Mouse (Mus musculus): Measurements from ENCODE around the gene Cacul1. TPM values are rescaled to one million over a fixed set of nuclear protein-coding genes. Genes with fewer than 3 reads are reported as not detected.

The Cacul1 gene
- 60.6 and 66.3 TPM in 2 replicates for total RNA-seq (2014; rRNA removed)
- polyA plus RNA-seq (2015; fragmentation: Nextera tagmentation; extraction: Ambion mirVana), result 12.2 and 14.9 TPM in 2 replicates

DNA sequence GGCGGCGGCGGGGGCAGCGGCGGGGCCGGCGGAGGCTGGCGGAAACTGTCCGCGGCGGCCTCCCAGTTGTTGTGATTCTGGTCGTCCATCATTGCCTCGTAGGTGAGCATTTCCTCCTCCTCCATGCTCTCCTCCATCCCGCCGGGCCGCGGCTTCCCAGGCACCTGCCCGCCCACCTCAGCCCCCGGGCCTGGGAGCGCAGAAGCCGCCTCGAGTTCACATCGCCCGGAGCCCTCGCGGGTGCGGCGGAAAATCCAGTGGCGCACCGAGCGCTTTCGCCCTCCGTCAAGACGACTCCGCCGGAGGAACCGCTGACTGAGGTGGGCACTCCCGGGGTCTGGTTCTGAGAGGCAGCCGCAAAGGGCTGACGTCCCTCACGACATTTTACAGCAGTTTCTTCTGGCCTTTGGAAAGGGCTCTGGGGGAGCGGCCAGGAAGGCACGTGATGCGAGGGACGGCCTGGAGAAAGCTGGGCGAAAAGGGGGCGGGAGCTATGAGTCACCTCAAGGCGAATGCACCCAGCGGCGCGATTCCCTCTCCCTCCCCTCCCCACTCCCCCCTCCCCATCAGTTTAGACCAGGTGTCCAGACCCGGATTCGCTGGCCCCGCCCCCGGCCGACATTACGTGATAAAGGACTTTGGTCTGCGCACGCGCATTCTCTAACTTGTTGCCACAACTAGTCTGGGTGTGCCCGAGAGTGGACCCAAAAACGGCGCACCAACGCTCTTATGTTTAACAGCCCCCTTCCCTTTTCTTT lies at the start of gene Cacul1:
Gene Cacul1 (minus strand): TSS at position 444 of the 758 bp plus-strand sequence.
- H3K27ac ChIP-seq (ENCODE audit: low read depth, low read length), result peak within 1 kb of the TSS; percentile 83
- WGBS, result under 1% methylated on average over 57 of the region's 64 CpGs
- H3K9ac ChIP-seq (replicated peaks; ENCODE audit: low read length, poor library complexity, severe bottlenecking), result peak within 1 kb of the TSS; percentile 94
- H3K4me2 ChIP-seq (ENCODE audit: low read depth, low read length, poor library complexity, severe bottlenecking), result peak within 1 kb of the TSS; percentile 76
- peak within 1 kb of the TSS; percentile 99 for H3K4me3 ChIP-seq (ENCODE audit: low read depth, low read length)
- no peaks in the 10 kb centered on the region for H3K36me3 ChIP-seq (ENCODE audit: insufficient read depth, low read length)
- TF ChIP-seq CTCF (IDR thresholded peaks at IDR 0.05), result no peak
- peaks cover 10% of the 10 kb centered on the region for H3K4me1 ChIP-seq (ENCODE audit: insufficient read depth, low read length)
- peak; percentile 99 for DNase-seq (ENCODE audit: low spot score)
- no peaks in the 10 kb centered on the region for H3K27me3 ChIP-seq (ENCODE audit: insufficient read depth, low read length)
- ATAC-seq (ENCODE audit: low FRiP score), result peak; percentile 96
- no peaks in the 10 kb centered on the region for H3K9me3 ChIP-seq (ENCODE audit: low read length)

DNA sequence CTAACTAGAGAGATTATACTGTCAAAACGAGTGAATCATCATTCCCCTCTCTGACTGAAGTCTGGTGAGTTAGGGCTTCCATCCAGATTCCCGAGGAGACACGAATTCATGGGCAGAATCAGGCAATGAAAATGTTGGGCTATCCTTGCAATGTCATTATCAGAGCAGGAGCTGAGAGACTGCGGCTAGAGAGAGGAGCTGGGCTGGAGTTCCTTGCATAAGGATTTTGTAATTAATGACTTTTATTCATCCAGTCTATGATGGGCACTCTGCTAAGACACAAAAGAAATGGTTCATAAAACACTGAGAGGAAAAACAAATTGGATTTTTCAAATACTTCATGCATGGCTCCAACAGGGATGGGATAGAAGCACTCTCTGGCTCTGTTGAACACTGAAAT lies 38.6 kb upstream of the Cacul1 start:
- ATAC-seq (ENCODE audit: low FRiP score) (no peak), DNase-seq (ENCODE audit: low spot score) (no peak)
- no peaks in the 10 kb centered on the region for H3K36me3 ChIP-seq (ENCODE audit: insufficient read depth, low read length)
- H3K27ac ChIP-seq (ENCODE audit: low read depth, low read length), result no peak overlapping the region
- no peak for TF ChIP-seq CTCF (IDR thresholded peaks at IDR 0.05)
- no peaks in the 10 kb centered on the region for H3K27me3 ChIP-seq (ENCODE audit: insufficient read depth, low read length)
- H3K4me3 ChIP-seq (ENCODE audit: low read depth, low read length), result no peak overlapping the region
- no peaks in the 10 kb centered on the region for H3K9me3 ChIP-seq (ENCODE audit: low read length)
- WGBS, result 65% methylated on average over 4 of the region's 4 CpGs
- H3K4me1 ChIP-seq (ENCODE audit: insufficient read depth, low read length), result no peaks in the 10 kb centered on the region
- H3K4me2 ChIP-seq (ENCODE audit: low read depth, low read length, poor library complexity, severe bottlenecking), result no peak overlapping the region
- H3K9ac ChIP-seq (replicated peaks; ENCODE audit: low read length, poor library complexity, severe bottlenecking), result no peak overlapping the region

DNA sequence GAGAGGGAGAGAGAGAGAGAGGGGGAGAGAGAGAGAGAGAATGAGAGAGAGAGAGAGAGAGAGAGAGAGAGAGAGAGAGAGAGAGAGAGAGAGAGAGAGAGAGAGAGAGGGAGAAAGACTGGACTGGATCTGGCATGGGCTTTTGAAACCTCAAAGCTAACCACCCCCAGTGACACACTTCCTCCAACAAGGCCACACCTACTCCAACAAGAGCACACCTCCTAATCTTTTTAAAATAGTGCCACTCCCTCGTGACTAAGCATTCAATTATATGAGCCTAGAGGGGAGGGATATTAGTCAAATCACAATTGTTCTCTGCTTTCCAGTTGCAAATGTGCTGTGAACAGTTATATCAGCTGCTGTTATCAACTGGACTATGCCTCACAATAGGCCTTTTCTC lies 36.2 kb upstream of the Cacul1 start:
- WGBS, result 23% methylated on average over 1 of the region's 1 CpGs
- H3K4me1 ChIP-seq (ENCODE audit: insufficient read depth, low read length), result no peaks in the 10 kb centered on the region
- H3K36me3 ChIP-seq (ENCODE audit: insufficient read depth, low read length), result no peaks in the 10 kb centered on the region
- no peak overlapping the region for H3K4me3 ChIP-seq (ENCODE audit: low read depth, low read length)
- ATAC-seq (ENCODE audit: low FRiP score) (no peak), DNase-seq (ENCODE audit: low spot score) (no peak)
- no peaks in the 10 kb centered on the region; the same call in 1 of the 2 replicates for H3K27me3 ChIP-seq (ENCODE audit: insufficient read depth, low read length)
- no peaks in the 10 kb centered on the region for H3K9me3 ChIP-seq (ENCODE audit: low read length)
- no peak overlapping the region for H3K4me2 ChIP-seq (ENCODE audit: low read depth, low read length, poor library complexity, severe bottlenecking)
- no peak overlapping the region for H3K27ac ChIP-seq (ENCODE audit: low read depth, low read length)
- no peak for TF ChIP-seq CTCF (IDR thresholded peaks at IDR 0.05)
- no peak overlapping the region for H3K9ac ChIP-seq (replicated peaks; ENCODE audit: low read length, poor library complexity, severe bottlenecking)

DNA sequence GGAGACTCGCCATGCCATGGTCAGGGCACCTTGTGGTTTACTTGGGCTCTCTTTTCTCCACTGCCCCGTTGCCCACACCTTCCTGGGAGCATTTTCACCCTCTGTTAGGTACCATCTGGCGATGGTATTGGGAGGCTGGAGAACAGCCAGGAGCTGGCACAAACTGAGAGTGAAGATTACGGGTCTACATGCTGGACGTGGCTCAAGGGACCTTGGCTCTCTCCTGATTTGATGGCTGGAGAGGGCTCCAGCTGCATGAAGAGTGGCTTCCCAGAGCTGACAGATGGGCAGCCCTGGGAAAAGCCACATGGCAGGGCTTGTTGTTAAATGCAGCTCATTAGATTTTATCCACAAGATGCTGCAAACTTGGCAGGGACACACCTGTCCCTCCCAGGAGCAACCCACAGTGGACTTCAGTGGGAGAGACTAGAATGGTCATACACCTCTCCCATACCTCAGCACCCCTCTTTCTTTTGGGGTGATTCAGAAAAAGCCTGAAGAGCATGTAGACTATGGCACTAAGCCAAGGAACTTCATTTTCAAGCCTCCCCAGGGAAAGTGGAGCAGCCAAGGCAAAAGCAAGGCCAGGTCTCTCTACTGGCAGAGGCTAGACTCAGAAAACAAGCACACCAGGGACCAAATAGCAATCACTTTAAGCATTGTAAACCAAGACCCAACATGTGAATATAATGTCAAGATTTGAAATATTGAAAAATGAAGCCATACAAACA lies 34.8 kb upstream of the Cacul1 start:
- Histone ChIP-seq H3K27ac (ENCODE audit: low read depth, low read length) (no peak overlapping the region), H3K9ac (replicated peaks; ENCODE audit: low read length, poor library complexity, severe bottlenecking) (no peak overlapping the region), H3K36me3 (ENCODE audit: insufficient read depth, low read length) (no peaks in the 10 kb centered on the region), H3K4me2 (ENCODE audit: low read depth, low read length, poor library complexity, severe bottlenecking) (no peak overlapping the region), H3K9me3 (ENCODE audit: low read length) (no peaks in the 10 kb centered on the region), H3K27me3 (ENCODE audit: insufficient read depth, low read length) (no peaks in the 10 kb centered on the region; the same call in 1 of the 2 replicates), H3K4me3 (ENCODE audit: low read depth, low read length) (no peak overlapping the region), H3K4me1 (ENCODE audit: insufficient read depth, low read length) (no peaks in the 10 kb centered on the region)
- WGBS, result 61% methylated on average over 5 of the region's 5 CpGs
- TF ChIP-seq CTCF (IDR thresholded peaks at IDR 0.05), result no peak
- DNase-seq (ENCODE audit: low spot score) (peak; percentile 91), ATAC-seq (ENCODE audit: low FRiP score) (peak; percentile 60; the same call in 1 of the 2 replicates)

DNA sequence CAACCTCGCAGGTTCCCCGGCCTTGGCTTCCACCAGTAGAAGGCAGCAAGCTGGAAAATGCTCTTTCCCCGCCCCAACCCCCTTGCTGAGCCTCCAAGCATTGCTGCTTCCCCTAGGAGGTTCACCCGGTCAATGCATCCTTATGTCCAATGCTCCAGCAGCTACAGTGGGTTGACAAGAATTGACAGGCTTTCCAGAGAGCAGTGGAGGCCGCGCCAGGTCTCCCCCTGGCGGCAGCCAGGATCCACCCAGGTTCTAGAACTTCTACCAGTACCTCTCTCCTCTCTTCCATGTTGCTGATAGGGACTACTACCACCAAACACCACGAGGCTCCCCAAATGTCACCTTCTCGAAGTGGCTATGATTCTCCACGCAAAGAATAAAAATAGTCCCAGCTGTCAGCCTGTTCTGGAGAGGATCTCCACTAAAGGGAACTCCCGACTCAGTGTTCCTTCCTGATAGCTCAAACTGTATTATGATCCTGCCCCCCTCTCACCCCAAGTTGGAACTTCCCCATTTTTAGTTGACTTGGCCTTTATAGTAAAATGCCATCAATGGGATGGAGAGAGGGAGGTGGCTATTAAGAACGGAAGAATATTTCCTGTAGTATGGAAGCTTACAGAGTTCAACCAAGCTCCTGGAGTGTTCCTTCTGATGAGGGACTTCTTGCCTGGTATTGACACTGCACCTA lies 30.8 kb upstream of the Cacul1 start:
- TF ChIP-seq CTCF (IDR thresholded peaks at IDR 0.05), result peak; percentile 61; the same call in 1 of the 2 replicates
- no peaks in the 10 kb centered on the region for H3K4me1 ChIP-seq (ENCODE audit: insufficient read depth, low read length)
- DNase-seq (ENCODE audit: low spot score) (peak; percentile 55), ATAC-seq (ENCODE audit: low FRiP score) (0 out of 2 replicates have a peak, but pooled peaks have one; percentile 41)
- WGBS, result 45% methylated on average over 12 of the region's 12 CpGs
- H3K4me3 ChIP-seq (ENCODE audit: low read depth, low read length), result no peak overlapping the region
- no peaks in the 10 kb centered on the region for H3K9me3 ChIP-seq (ENCODE audit: low read length)
- H3K27me3 ChIP-seq (ENCODE audit: insufficient read depth, low read length), result no peaks in the 10 kb centered on the region; the same call in 1 of the 2 replicates
- H3K27ac ChIP-seq (ENCODE audit: low read depth, low read length), result no peak overlapping the region
- H3K9ac ChIP-seq (replicated peaks; ENCODE audit: low read length, poor library complexity, severe bottlenecking), result no peak overlapping the region
- H3K4me2 ChIP-seq (ENCODE audit: low read depth, low read length, poor library complexity, severe bottlenecking), result no peak overlapping the region
- H3K36me3 ChIP-seq (ENCODE audit: insufficient read depth, low read length), result no peaks in the 10 kb centered on the region

Data from midbrain, postnatal 0 days (tissue).